Mouse (Mus musculus) ES-E14 (cell line): ENCODE measurements around the gene Rb1.

Experiments used
- CHD2 ChIP-seq: IDR thresholded peaks from 2 replicates; pipeline ENCODE4 v1.6.1; 2014; ENCODE audit warnings: mild to moderate bottlenecking, low read depth, low read length, inconsistent platforms
- HCFC1 ChIP-seq: IDR thresholded peaks from 2 replicates; pipeline ENCODE4 v1.6.1; 2012; ENCODE audit warnings: low read length, inconsistent platforms, borderline replicate concordance; ENCODE audit not compliant: insufficient read depth

DNA sequence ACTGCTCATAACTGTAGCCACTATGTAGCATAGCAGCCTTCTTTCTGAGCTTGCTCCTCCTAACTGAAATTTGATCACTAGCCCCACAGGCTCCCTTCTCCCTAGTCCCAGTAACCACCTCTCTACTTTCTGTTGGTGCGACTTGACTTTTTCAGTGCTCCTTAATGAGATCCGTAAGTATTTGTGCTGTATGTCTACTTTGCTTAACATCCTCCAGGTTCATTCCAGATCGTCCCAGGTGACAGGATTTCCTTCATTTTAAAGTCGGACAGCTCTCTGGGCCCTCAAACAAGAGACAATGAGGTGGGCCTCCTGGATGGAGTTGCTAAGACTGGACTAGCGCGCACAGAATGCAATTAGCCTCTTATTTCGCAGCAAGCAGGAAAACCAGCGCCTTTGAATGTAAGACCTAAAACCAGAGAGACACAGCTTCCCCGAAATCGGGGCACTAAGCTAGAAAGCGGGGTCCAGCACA, 183.2 kb downstream of the Rb1 start:
- no peak for TF ChIP-seq HCFC1
- TF ChIP-seq CHD2 = no peak
